Mouse (Mus musculus) heart, postnatal 0 days (tissue): ENCODE data around the gene Csnk1g2. TPM values are rescaled to one million over a fixed set of nuclear protein-coding genes. Genes with fewer than 3 reads are reported as not detected.
A peak's percentile ranks its signal among the peaks of the same experiment; 100 is the strongest.

Experiments
- ATAC-seq: fragments of 200-750 bp; cut with Nextera tagmentation; 2 replicates; pipeline ENCODE4 v1.8.0; 2017; ENCODE audit warnings: low read depth, moderate number of reproducible peaks, moderate library complexity; ENCODE audit not compliant: insufficient read depth
- DNase-seq: peaks from one replicate; pipeline ENCODE4 v3.0.0-alpha.2; 2016; ENCODE audit warnings: low spot score
- H3K27ac ChIP-seq: fragments of 300-500 bp; sonication (generic); 2 replicates; pipeline ENCODE4 v1.5.1; 2014; ENCODE audit warnings: low read depth, mild to moderate bottlenecking
- H3K27me3 ChIP-seq: fragments of 300-500 bp; sonication (generic); 2 replicates; pipeline ENCODE4 v1.6.1; 2014; ENCODE audit warnings: low read length, mixed read lengths; ENCODE audit not compliant: control insufficient read depth, insufficient read depth
- H3K36me3 ChIP-seq: fragments of 300-500 bp; sonication (generic); replicated peaks from 2 replicates; pipeline ENCODE4 v1.6.1; 2014; ENCODE audit warnings: low read length, mixed read lengths; ENCODE audit not compliant: control insufficient read depth, insufficient read depth
- H3K4me1 ChIP-seq: fragments of 300-500 bp; sonication (generic); 2 replicates; pipeline ENCODE4 v1.6.1; 2014; ENCODE audit warnings: antibody characterized with exemption; ENCODE audit not compliant: control insufficient read depth, insufficient read depth
- H3K4me2 ChIP-seq: fragments of 300-500 bp; sonication (generic); 2 replicates; pipeline ENCODE4 v1.6.1; 2014; ENCODE audit warnings: low read depth, mild to moderate bottlenecking, low read length, moderate library complexity
- H3K4me3 ChIP-seq: fragments of 300-500 bp; sonication (generic); 2 replicates; pipeline ENCODE4 v1.5.1; 2014; ENCODE audit warnings: low read depth, low read length
- H3K9ac ChIP-seq: fragments of 300-500 bp; sonication (generic); replicated peaks from 2 replicates; pipeline ENCODE4 v1.6.1; 2014; ENCODE audit warnings: low read depth, low read length, mixed read lengths
- H3K9me3 ChIP-seq: fragments of 300-500 bp; sonication (generic); replicated peaks from 2 replicates; pipeline ENCODE4 v1.6.1; 2016; ENCODE audit warnings: low read length; ENCODE audit not compliant: control insufficient read depth
- CTCF ChIP-seq: IDR thresholded peaks from 2 replicates; pipeline ENCODE4 v1.5.1; 2016; ENCODE audit warnings: antibody characterized with exemption, control low read depth, low read depth
- EP300 ChIP-seq: IDR thresholded peaks from 2 replicates; pipeline ENCODE4 v1.6.1; 2016; ENCODE audit warnings: antibody characterized with exemption, low read depth
- WGBS: fragments of 180-500 bp; shearing (Covaris S2); extraction: QIAGEN DNeasy Blood & Tissue Kit; methylation state at CpG from one replicate; pipeline ENCODE4 v1.1.7; 2014; 5-methylcytosine and 5-hydroxymethylcytosine counted together
- polyA plus RNA-seq: library from polyadenylated mRNA; unstranded; fragments of >200 nt; fragmentation: Nextera tagmentation; extraction: Ambion mirVana; gene quantifications from 2 replicates; pipeline ENCODE4 v1.2.1, GENCODE M21; 2015
- total RNA-seq: library from RNA; depleted of rRNA; stranded (reverse); fragments of >200 nt; gene quantifications from 2 replicates; pipeline ENCODE4 v1.2.3, GENCODE M21; 2014; ENCODE audit warnings: low replicate concordance

Gene Csnk1g2
- total and polyA plus RNA-seq, 2 experiments from 2014 or later = 75.6 to 141 TPM

DNA sequence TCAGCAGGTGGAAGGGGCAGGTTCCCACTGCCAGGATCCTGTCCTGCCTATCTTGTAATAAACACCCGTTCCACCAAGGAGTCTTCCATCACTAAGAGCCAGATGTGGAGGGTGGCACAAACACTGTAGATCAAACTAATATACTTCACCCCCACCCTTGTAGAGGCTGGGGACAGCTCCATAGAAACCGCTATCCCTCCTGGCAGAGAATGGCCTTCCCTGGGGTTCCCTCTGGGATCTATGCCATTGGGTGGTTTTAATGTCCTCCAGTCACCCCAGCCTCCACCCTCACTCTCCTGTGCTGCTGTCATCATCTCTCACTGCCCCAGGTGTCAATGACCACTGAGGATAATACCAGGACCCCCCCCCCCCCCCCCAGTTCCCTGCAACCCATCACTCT lies 47.9 kb downstream of the Csnk1g2 start:
- Histone ChIP-seq H3K9ac (no peak overlapping the region), H3K4me1 (peaks cover 50% of the 10 kb centered on the region)
- WGBS = 88% methylated on average over 2 of the region's 2 CpGs

DNA sequence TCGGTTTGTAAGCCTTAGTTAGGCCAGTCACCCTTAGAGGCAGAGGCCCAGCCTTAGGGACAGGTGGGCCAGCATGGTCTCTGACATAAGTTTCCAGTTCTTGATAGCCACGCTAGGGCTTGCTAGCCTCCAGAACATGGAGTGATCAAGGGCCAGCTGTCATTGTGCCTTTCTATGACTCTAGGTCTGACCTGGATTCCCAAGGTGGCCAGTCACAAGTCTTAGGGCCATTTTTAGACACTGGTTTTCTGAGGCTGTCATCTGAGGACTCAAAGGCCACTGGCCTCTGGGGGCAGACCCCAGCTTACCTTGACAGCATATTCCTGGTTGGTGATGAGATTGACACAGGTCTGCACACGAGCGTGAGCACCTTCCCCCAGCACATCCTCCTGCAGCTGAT lies 48.6 kb downstream of the Csnk1g2 start:
- DNase-seq (no peak), ATAC-seq (no peak)
- Histone ChIP-seq H3K4me1 (peaks cover 50% of the 10 kb centered on the region), H3K9me3 (no peaks in the 10 kb centered on the region), H3K27ac (no peak overlapping the region), H3K36me3 (peaks cover 56% of the 10 kb centered on the region), H3K4me2 (no peak overlapping the region), H3K27me3 (no peaks in the 10 kb centered on the region), H3K4me3 (no peak overlapping the region), H3K9ac (peak overlapping the region; percentile 26)
- WGBS = 73% methylated on average over 4 of the region's 4 CpGs
- TF ChIP-seq CTCF (no peak), EP300 (no peak)

More for the DNA sequence above, 47.9 kb downstream of the Csnk1g2 start:
- ATAC-seq = no peak
- H3K36me3 ChIP-seq = peaks cover 59% of the 10 kb centered on the region
- no peak overlapping the region for H3K4me2 ChIP-seq
- no peak for TF ChIP-seq CTCF
- TF ChIP-seq EP300 = no peak; the same call in 1 of the 2 replicates
- peak overlapping the region; percentile 51 for H3K27ac ChIP-seq
- no peak for DNase-seq
- no peaks in the 10 kb centered on the region for H3K9me3 ChIP-seq
- H3K27me3 ChIP-seq = no peaks in the 10 kb centered on the region
- no peak overlapping the region for H3K4me3 ChIP-seq

DNA sequence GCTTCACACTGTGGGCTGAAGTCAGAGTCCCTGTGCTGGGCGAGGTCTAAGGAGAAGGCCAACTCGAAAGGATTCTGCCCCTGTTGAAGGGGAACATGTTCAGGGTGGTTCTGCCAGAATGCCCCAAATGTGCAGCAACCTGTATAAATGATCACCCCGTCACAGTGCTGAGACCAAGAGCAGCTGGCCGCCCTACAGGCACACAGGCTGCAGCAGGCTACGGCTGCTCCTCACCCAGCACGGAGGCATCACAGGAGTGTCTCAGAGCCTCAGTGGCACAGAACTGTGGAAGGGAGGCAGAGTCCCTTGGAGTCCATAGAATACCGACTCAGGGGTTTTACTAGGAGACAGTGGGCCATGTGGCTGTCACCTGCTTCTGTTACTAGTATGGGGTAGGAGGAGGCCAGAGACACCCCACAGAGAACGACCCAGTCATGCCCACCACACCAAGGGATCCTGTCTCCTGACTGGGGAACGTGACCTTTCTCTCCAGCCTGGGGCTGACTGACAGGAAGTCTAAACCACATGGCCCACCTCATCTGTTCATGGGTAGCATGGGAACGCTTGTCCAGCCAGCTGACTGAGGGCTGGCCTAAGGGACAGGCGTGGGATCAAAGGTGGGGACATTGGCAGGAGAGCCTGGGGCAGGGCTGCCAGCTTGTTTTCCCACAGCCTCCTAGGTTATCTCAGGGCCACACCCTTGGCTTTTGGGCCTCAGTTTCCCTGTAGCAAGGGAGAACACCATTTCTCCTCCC lies 49.5 kb downstream of the Csnk1g2 start:
- no peak overlapping the region for H3K4me3 ChIP-seq
- DNase-seq (no peak), ATAC-seq (no peak)
- H3K4me2 ChIP-seq = no peak overlapping the region
- H3K4me1 ChIP-seq = peaks cover 53% of the 10 kb centered on the region
- TF ChIP-seq CTCF (no peak), EP300 (no peak)
- H3K27me3 ChIP-seq = no peaks in the 10 kb centered on the region
- WGBS = 79% methylated on average over 11 of the region's 11 CpGs
- no peaks in the 10 kb centered on the region for H3K9me3 ChIP-seq
- H3K36me3 ChIP-seq = peaks cover 48% of the 10 kb centered on the region
- peak overlapping the region; percentile 12; the same call in 1 of the 2 replicates for H3K9ac ChIP-seq
- H3K27ac ChIP-seq = no peak overlapping the region

- Histone ChIP-seq H3K27ac (peak overlapping the region; percentile 92), H3K9ac (peak overlapping the region; percentile 98), H3K4me3 (peak overlapping the region; percentile 94), H3K9me3 (no peaks in the 10 kb centered on the region), H3K36me3 (peaks cover 32% of the 10 kb centered on the region), H3K4me1 (peaks cover 67% of the 10 kb centered on the region), H3K27me3 (no peaks in the 10 kb centered on the region), H3K4me2 (peak overlapping the region; percentile 69)
- no peak for TF ChIP-seq EP300
- WGBS = 84% methylated on average over 3 of the region's 3 CpGs
- ATAC-seq = no peak
- no peak for DNase-seq
Measured at GRCm38 (mm10) chr10:80673690-80674089, 51.1 kb downstream of the Csnk1g2 start.

GRCm38 (mm10) chr10:80674161-80674711 lies 51.6 kb downstream of the Csnk1g2 start:
- TF ChIP-seq EP300 = no peak
- no peak for TF ChIP-seq CTCF
- Histone ChIP-seq H3K27me3 (no peaks in the 10 kb centered on the region), H3K4me2 (peak overlapping the region; percentile 69), H3K27ac (peak overlapping the region; percentile 92), H3K4me1 (peaks cover 73% of the 10 kb centered on the region), H3K9ac (peak overlapping the region; percentile 98), H3K4me3 (peak overlapping the region; percentile 94), H3K36me3 (peaks cover 26% of the 10 kb centered on the region), H3K9me3 (no peaks in the 10 kb centered on the region)
- ATAC-seq (no peak), DNase-seq (no peak)
- 19% methylated on average over 5 of the region's 5 CpGs for WGBS
